Mouse (Mus musculus) liver, embryonic 14 days (tissue): ENCODE data around the gene Olfr378. TPM values are rescaled to one million over a fixed set of nuclear protein-coding genes. Genes with fewer than 3 reads are reported as not detected.

Source experiments
- polyA plus RNA-seq: library from polyadenylated mRNA; depleted of rRNA; stranded (reverse); fragments of >200 nt; gene quantifications from 2 replicates; pipeline ENCODE4 v1.2.3, GENCODE M21; 2012; rRNA removed

The Olfr378 gene
- polyA plus RNA-seq = not detected in 2 replicates

GRCm38 (mm10) chr11:73428377-73428776 lies at the start of gene Olfr378:
Gene Olfr378 (minus strand): TSS chr11:73428477.

GRCm38 (mm10) chr11:73457408-73457807 lies 29.1 kb upstream of the Olfr378 start, which contains the start of gene Olfr380:
Gene Olfr380 (minus strand): TSS chr11:73457508.

DNA sequence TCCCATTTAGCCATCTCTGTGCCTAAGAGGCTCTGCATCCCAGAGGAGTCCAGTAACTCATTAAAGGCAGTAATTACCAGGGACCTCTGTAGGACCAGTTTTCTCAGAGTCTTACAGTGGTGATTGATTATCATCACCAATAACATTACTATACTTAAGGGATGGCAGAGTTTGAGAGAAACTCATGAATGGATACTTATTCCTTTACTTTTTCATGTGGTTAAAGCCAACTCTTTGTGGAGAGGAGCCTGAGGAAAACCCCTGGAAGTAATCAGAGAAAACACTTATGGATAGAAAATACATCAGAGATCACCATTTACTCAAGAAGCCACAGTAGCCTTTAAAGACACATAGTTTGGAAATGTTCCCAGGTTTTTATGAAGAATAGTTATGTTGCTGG lies 28.8 kb downstream of the Olfr378 start, which contains the start of gene Olfr1:
Gene Olfr1 (minus strand): TSS at position 101 of the 400 bp plus-strand sequence.

Other genes starting within 250 kb of the Olfr378 start
- gene Ctns, start 229.4 kb downstream of the Olfr378 start, polyA plus RNA-seq = 4.0 and 5.7 TPM in 2 replicates
- gene Shpk, start 229.0 kb downstream of the Olfr378 start, polyA plus RNA-seq = 1.5 and 1.8 TPM in 2 replicates
- 0.01 TPM in 1 of 2 replicates, not detected in the other for gene Trpv1, start 194.2 kb downstream of the Olfr378 start, polyA plus RNA-seq
- 0.01 TPM in 2 replicates for gene Trpv3, start 161.1 kb downstream of the Olfr378 start, polyA plus RNA-seq
- gene Aspa, start 98.9 kb downstream of the Olfr378 start, polyA plus RNA-seq = 2.6 and 3.1 TPM in 2 replicates
- 0.11 and 0.22 TPM in 2 replicates for gene Gm49340, start 98.7 kb downstream of the Olfr378 start, polyA plus RNA-seq
- 2.4 and 3.1 TPM in 2 replicates for gene Spata22, start 98.7 kb downstream of the Olfr378 start, polyA plus RNA-seq
- gene Olfr20, start 77.7 kb downstream of the Olfr378 start, polyA plus RNA-seq = 0.14 TPM in 1 of 2 replicates, not detected in the other
- not detected in 2 replicates for gene Olfr376, start 57.2 kb downstream of the Olfr378 start, polyA plus RNA-seq
- not detected in 2 replicates for gene Olfr1, start 28.9 kb downstream of the Olfr378 start, polyA plus RNA-seq
- gene Olfr380, start 29.0 kb upstream of the Olfr378 start, polyA plus RNA-seq = not detected in 2 replicates
- not detected in 2 replicates for gene Olfr381, start 63.1 kb upstream of the Olfr378 start, polyA plus RNA-seq
- not detected in 2 replicates for gene Olfr382, start 88.7 kb upstream of the Olfr378 start, polyA plus RNA-seq
- gene Olfr385, start 164.5 kb upstream of the Olfr378 start, polyA plus RNA-seq = not detected in 2 replicates
- not detected in 2 replicates for gene Olfr384, start 170.1 kb upstream of the Olfr378 start, polyA plus RNA-seq